Mouse (Mus musculus) small intestine, adult 2 months (tissue): Measurements from ENCODE around the gene Tmc6.

Experiments used
- CTCF ChIP-seq: fragments of 200-500 bp; IDR thresholded peaks from 2 replicates; pipeline ENCODE4 v1.5.1; 2012; ENCODE audit warnings: low read depth, mild to moderate bottlenecking, control low read depth, inconsistent platforms, low read length, moderate library complexity, mixed read lengths; ENCODE audit not compliant: insufficient replicate concordance, insufficient read length; ENCODE audit errors: extremely low read depth
- POLR2A ChIP-seq: fragments of 200-500 bp; IDR thresholded peaks from 2 replicates; pipeline ENCODE4 v1.6.1; 2012; ENCODE audit warnings: low read depth, mild to moderate bottlenecking, control low read depth, inconsistent platforms, low read length, moderate library complexity

DNA sequence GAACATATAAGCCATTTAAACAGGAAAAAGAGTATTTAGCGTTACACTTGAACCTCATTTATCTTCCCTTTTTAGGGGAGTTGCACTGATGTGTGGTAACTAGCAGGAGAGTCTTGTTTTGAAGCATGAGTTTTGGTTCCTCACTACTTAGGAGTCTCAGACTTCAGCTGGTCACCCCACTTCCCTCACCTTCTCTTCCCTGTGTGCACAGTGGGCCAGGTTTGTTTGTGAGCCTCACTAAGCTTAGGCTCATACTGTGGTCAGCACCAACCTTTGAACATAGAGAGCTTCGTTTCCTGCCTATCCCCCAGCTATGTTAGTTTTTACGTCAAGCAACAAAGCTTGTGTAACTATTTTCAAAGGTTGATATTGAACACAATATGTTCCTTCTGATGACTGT lies 63.2 kb downstream of the Tmc6 start:
- TF ChIP-seq CTCF, result no peak
- no peak for TF ChIP-seq POLR2A
